Mouse (Mus musculus) ES-E14 (cell line): ENCODE results near the gene Hjurp. TPM values are rescaled to one million over a fixed set of nuclear protein-coding genes. Genes with fewer than 3 reads are reported as not detected.

Source experiments
- DNase-seq: peaks from one replicate; pipeline ENCODE4 v3.0.0-alpha.2; 2013; ENCODE audit warnings: low read depth, low spot score
- H3K27ac ChIP-seq: 2 replicates; pipeline ENCODE4 v1.5.1; 2012; ENCODE audit warnings: low read depth, mild to moderate bottlenecking, low read length, moderate library complexity, mixed read lengths; ENCODE audit not compliant: poor library complexity, insufficient read depth, severe bottlenecking
- H3K36me3 ChIP-seq: 2 replicates; pipeline ENCODE4 v1.6.1; 2012; ENCODE audit warnings: mild to moderate bottlenecking, low read length, moderate library complexity, mixed read lengths; ENCODE audit not compliant: control insufficient read depth, poor library complexity, insufficient read depth, severe bottlenecking
- H3K4me1 ChIP-seq, 2 experiments: fragments of 150-350 bp in 1 of 2; sonication (generic) in 1 of 2; 2 replicates each; pipeline ENCODE4 v1.6.1; 2012; ENCODE audit warnings: low read length in 2 of 2, mild to moderate bottlenecking in 1 of 2, mixed read lengths in 1 of 2; ENCODE audit not compliant: control insufficient read depth in 2 of 2, insufficient read depth in 2 of 2, poor library complexity in 1 of 2
- H3K4me3 ChIP-seq, 2 experiments: fragments of 150-350 bp in 1 of 2; sonication (generic) in 1 of 2; 2 replicates each; pipeline ENCODE4 v1.5.1; 2012; ENCODE audit warnings: low read length in 2 of 2, low read depth in 1 of 2, mild to moderate bottlenecking in 1 of 2, mixed read lengths in 1 of 2; ENCODE audit not compliant: insufficient read depth in 1 of 2, poor library complexity in 1 of 2, severe bottlenecking in 1 of 2
- H3K9ac ChIP-seq: 2 replicates; pipeline ENCODE4 v1.6.1; 2012; ENCODE audit warnings: low read depth, mild to moderate bottlenecking, low read length, mixed read lengths; ENCODE audit not compliant: poor library complexity, insufficient read depth, severe bottlenecking
- H3K9me3 ChIP-seq: fragments of 150-350 bp; sonication (generic); 2 replicates; pipeline ENCODE4 v1.6.1; 2012; ENCODE audit warnings: low read depth, mild to moderate bottlenecking, low read length; ENCODE audit not compliant: control insufficient read depth, insufficient read depth
- CHD2 ChIP-seq: IDR thresholded peaks from 2 replicates; pipeline ENCODE4 v1.6.1; 2014; ENCODE audit warnings: mild to moderate bottlenecking, low read depth, low read length, inconsistent platforms
- HCFC1 ChIP-seq: IDR thresholded peaks from 2 replicates; pipeline ENCODE4 v1.6.1; 2012; ENCODE audit warnings: low read length, inconsistent platforms, borderline replicate concordance; ENCODE audit not compliant: insufficient read depth
- MAFK ChIP-seq: IDR thresholded peaks from 2 replicates; pipeline ENCODE4 v1.6.1; 2014; ENCODE audit warnings: mild to moderate bottlenecking, low read depth, low read length, inconsistent platforms; ENCODE audit not compliant: insufficient read depth
- ZC3H11A ChIP-seq: IDR thresholded peaks from 2 replicates; pipeline ENCODE4 v1.6.1; 2012; ENCODE audit warnings: low read depth, mild to moderate bottlenecking, inconsistent platforms, low read length, borderline replicate concordance
- ZNF384 ChIP-seq: IDR thresholded peaks from 2 replicates; pipeline ENCODE4 v1.6.1; 2012; ENCODE audit warnings: low read depth, low read length, inconsistent platforms
- in situ Hi-C, 2 experiments: fragments of 600-800 bp; cut with MboI; formaldehyde crosslinking; loops; one replicate each; pipeline ENCODE4 v1.15.1; 2025; ENCODE audit warnings: low sequenced_read_pairs in 2 of 2, inconsistent platforms in 1 of 2; ENCODE audit not compliant: unreplicated experiment in 2 of 2
- total RNA-seq: library from RNA; depleted of rRNA; stranded (reverse); fragments of 300-350 nt; gene quantifications from 2 replicates; pipeline ENCODE4 v1.2.3, GENCODE M21; 2012

The Hjurp gene
- total RNA-seq, 1 experiment = 168 TPM

DNA sequence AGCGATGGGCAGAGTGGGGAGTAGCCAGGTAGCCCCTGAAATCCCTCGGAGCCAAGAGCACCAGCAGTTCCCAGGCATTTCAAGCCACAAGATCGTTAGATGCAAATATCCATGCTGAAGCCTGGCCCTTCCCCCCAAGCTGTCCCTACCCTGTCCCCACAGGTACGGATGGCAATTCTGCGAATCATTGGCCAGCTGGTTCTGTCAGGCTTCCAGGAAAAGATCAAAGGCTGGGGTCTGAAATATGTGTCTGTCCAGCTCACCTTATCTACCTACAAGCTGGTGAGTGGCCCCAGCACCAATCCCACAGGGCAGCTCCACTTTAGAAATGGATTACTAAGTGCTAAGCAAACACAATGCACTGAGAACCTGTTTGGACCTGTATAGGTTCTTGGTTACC is 40.1 kb downstream of the Hjurp start:
- Histone ChIP-seq H3K27ac (no peak overlapping the region), H3K36me3 (no peaks in the 10 kb centered on the region), H3K9me3 (no peaks in the 10 kb centered on the region), H3K4me1 (no peaks in the 10 kb centered on the region), H3K4me3 (no peak overlapping the region), H3K9ac (no peak overlapping the region)
- TF ChIP-seq MAFK (no peak), HCFC1 (no peak), CHD2 (no peak), ZC3H11A (no peak), ZNF384 (no peak)
- no peak for DNase-seq
- in situ Hi-C loops = no loop called here

DNA sequence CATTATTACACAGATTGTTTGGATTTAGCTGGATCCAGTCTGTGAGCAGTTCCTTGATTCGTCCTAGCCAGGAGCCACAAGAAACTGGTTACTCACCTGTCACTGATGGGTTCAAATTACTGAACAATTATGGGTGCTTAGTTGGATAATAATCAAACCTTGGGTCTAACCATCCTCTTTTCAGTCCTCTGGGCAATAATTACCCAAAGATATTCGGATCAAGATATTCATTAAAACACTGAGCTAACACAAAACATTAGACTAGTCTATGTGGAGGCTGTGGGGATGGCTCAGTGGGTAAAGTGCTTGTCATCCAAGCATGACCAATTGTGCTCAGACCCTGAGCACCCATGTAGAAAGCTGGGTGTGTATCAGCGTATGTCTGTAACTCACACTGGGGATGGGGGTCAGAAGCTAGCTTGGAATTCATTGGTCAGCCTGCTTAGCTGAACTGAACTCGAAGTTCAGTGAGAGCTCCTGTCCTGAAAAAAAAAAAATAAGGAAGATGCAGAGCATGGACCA is 41.5 kb downstream of the Hjurp start:
- Histone ChIP-seq H3K4me3 (no peak overlapping the region), H3K9me3 (no peaks in the 10 kb centered on the region), H3K4me1 (no peaks in the 10 kb centered on the region)

DNA sequence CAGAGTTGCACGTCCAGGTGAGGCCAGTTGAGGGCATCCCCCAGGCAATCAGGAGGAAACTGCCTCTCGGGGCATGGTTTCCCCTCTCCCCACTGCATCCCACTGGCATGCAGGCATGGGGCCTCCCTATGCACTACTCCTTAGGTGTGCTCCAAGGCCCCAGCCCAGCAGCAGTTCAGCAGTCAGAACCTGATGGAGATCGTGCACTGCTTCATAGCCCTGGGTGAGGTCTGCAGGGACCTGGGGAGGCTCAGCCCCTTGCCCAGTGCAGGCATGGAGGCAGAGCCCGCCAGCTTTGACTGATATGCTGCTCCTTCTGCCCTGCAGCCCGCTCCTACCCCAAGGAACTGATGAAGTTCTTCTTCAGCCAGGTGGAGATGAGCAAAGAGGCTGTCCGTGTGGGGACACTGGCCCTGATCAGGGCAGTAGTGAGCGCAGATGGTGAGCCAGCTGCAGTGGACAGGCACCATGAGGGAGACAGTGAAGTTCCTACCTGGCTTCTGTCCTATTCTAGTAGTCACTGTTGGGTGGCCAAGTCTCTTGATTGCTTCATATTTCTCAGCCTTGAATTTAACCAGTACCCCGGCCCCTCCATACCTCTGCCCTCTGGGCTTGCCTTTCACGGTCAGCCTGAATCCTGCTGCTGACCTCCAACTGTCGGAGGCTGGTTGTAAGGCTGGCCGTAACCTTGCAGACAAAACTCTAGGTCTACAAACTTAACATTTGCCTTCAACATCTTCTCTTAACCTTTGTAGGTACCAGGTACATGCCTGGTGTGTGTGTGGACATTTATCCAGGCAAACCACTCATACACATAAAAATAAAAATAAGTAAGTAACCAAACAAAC is 42.2 kb downstream of the Hjurp start:
- no peak for TF ChIP-seq HCFC1
- no peak for TF ChIP-seq ZNF384
- TF ChIP-seq ZC3H11A = no peak
- no peak for TF ChIP-seq CHD2
- no peak for TF ChIP-seq MAFK
- no peaks in the 10 kb centered on the region for H3K4me1 ChIP-seq
- H3K36me3 ChIP-seq = no peaks in the 10 kb centered on the region
- no peak overlapping the region for H3K9ac ChIP-seq
- H3K9me3 ChIP-seq = no peaks in the 10 kb centered on the region
- H3K27ac ChIP-seq = no peak overlapping the region; the same call in 1 of the 2 replicates
- in situ Hi-C loops = no loop called here
- H3K4me3 ChIP-seq = no peak overlapping the region
- no peak for DNase-seq

More for the DNA sequence above, 41.5 kb downstream of the Hjurp start:
- no peak for DNase-seq
- in situ Hi-C loops = no loop called here
- TF ChIP-seq HCFC1 = no peak
- no peak for TF ChIP-seq ZNF384
- no peak for TF ChIP-seq ZC3H11A
- no peak for TF ChIP-seq MAFK
- no peak for TF ChIP-seq CHD2
- Histone ChIP-seq H3K27ac (no peak overlapping the region), H3K36me3 (no peaks in the 10 kb centered on the region), H3K9ac (no peak overlapping the region)

DNA sequence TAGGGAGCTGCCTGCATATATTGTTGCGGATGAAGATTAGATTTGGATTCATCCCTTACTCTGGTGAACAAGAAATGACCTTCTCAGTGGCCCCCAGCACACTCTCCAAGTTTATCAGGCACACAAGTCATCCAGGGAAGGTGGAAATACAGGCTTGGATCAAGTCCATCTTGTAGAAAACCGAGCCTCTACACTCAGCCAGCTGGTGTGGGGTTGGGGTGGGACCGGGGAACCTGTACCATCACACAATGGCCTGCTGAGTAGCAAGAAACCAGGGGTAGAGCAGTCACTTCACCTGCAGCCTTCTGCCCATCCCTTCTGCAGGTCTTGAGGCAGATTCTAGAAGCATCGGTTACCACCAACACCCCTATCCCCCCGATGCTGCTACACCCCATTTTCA is 42.8 kb downstream of the Hjurp start:
- TF ChIP-seq ZC3H11A = no peak
- no peak for TF ChIP-seq ZNF384
- no peak for TF ChIP-seq CHD2
- no peak for TF ChIP-seq MAFK
- TF ChIP-seq HCFC1 = no peak
- Histone ChIP-seq H3K27ac (no peak overlapping the region), H3K9ac (no peak overlapping the region), H3K36me3 (no peaks in the 10 kb centered on the region), H3K9me3 (no peaks in the 10 kb centered on the region), H3K4me1 (no peaks in the 10 kb centered on the region), H3K4me3 (no peak overlapping the region)
- in situ Hi-C loops = no loop called here
- DNase-seq = no peak

DNA sequence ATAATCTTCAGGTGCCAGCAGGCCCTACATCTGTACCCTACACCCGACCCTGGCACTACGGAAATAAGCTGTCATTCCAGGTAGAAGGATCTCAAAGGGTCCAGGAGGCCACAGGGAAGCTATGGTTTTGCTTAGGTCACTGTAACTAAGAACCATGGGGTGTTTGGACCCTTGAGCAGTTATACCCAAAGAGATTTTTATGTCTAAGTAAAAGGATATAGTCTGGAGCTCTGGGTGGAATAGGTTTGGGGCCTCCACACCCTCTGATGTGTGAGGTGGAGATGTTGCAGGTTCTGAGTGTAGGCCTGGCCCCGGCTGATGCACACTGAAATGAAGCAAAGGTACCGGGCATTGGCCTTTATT is 43.2 kb downstream of the Hjurp start:
- H3K27ac ChIP-seq = no peak overlapping the region
- no peaks in the 10 kb centered on the region for H3K36me3 ChIP-seq
- no peaks in the 10 kb centered on the region for H3K4me1 ChIP-seq
- no peak overlapping the region for H3K9ac ChIP-seq
- DNase-seq = no peak
- H3K9me3 ChIP-seq = no peaks in the 10 kb centered on the region
- TF ChIP-seq CHD2 (no peak), ZC3H11A (no peak), ZNF384 (no peak), HCFC1 (no peak), MAFK (no peak)
- in situ Hi-C loops = no loop called here
- no peak overlapping the region for H3K4me3 ChIP-seq
